Mouse (Mus musculus) spleen, postnatal 0 days (tissue): ENCODE measurements around the gene Slc12a4. TPM values are rescaled to one million over a fixed set of nuclear protein-coding genes. Genes with fewer than 3 reads are reported as not detected.

Experiments
- polyA plus RNA-seq: library from polyadenylated mRNA; unstranded; fragments of >200 nt; fragmentation: Nextera tagmentation; extraction: Ambion mirVana; gene quantifications from 2 replicates; pipeline ENCODE4 v1.2.1, GENCODE M21; 2015

The Slc12a4 gene
- 12.0 and 12.9 TPM in 2 replicates for polyA plus RNA-seq

DNA sequence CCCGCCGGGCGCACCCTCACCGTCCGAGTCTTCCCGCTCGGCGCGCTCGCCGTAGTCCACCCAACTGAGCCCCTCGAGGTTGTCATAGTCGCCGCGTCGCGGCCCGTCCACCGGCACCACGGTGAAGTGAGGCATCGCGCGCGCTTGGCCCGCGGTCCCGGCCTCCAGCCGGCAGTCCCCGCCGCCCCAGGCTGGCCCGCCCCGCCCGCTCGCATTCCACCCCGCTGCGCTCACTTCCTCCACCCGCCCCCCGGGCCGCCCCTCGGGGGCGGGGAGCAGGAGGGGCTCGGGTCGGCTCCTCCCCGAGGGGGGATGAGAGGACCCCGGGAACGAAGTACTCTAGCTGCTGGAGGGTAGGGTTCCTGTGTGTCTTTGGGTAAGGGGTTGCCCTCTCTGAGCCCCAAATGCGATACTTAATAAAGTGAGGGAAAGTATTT is at the start of gene Slc12a4:
TSS of gene Slc12a4 (minus strand) at position 193 of the 437 bp plus-strand sequence.

DNA sequence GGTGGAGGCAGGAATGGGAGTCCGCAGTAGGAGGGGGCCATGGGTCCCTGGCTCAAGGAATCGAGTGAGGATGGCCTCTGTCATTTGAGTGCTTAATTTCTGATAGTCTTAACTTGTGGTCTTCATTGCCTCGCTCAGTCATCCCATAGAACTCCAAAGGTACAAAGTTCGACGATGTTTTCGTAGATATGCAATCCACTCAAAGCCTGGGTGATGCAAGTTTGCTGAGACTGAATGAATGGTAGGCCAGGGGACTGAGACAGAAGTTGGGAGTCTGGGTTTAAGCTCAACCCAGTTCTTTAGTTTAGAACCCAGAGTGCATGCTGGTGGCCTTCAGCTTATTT is 45.7 kb upstream of the Slc12a4 start, which contains the start of gene Ddx28:
TSS of gene Ddx28 (minus strand) at position 240 of the 344 bp plus-strand sequence.

DNA sequence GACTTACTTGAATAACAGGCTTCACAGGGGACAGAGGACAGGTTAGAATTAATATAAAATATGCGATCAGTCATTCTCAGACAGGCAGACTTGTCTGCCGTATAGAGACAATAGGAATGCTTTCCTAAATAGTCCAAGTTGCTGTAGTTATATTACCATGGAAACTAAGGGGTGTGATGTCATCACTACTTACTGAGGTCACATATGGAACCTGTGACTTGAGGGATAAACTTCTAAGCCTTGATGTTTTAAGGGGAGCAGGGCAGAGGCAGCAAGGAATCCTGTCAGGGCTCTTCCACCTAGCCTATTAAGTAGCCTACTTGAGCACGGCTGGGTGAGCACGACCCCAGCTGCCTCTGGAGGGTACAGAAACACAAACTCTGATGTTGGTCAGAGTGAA is 40.0 kb upstream of the Slc12a4 start, which contains the start of gene Dpep2nb:
TSS of gene Dpep2nb (minus strand) at position 101 of the 400 bp plus-strand sequence.

DNA sequence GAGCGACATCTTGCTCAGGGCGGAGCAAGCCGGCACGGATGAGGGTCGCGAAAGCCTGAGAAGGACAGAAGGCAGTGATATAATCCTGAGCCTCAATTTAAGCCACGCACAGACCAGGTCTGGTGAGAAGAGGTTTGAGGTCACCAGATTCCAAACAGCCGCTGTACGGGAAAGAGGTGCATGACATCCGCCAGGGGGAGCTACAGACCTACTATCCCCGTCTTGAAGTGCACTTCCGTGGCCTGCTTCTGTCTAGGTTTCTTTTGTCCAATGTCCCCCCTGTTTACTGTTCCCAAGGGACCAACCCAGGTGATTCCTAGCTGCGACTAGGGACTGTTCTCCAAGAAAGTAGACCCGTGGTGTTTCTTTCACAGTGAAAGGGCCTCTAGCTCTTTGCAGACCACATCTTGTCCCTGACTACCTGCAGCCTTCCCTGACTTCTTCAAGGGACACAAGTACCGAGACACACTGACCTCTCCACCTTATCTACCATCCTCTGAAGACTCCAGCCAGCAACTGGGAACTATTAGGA is 25.0 kb upstream of the Slc12a4 start, which contains the start of gene Dus2:
TSS of gene Dus2 (plus strand) at position 482 of the 532 bp plus-strand sequence.

DNA sequence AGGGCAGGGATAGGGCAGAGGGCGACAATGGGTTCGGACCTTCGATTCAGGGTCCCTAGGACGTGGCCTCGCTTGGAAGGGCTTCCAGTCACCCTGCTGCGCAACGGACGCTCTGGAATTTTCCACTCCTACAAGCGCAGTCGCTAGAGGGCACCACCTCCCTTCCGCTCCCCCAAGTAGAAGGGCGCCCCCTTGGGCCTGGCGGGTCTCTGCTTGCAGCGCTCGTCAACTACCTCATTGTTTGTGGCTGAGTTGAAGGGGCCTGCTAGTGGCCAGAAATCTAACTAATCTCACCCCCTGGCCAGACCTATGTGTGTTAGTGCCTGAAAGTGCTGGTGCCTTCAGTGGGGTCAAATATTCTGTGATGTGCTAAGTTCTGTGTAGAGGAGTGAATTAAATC is 13.4 kb upstream of the Slc12a4 start, which contains the start of gene Dpep3:
TSS of gene Dpep3 (minus strand) at position 105 of the 400 bp plus-strand sequence.

DNA sequence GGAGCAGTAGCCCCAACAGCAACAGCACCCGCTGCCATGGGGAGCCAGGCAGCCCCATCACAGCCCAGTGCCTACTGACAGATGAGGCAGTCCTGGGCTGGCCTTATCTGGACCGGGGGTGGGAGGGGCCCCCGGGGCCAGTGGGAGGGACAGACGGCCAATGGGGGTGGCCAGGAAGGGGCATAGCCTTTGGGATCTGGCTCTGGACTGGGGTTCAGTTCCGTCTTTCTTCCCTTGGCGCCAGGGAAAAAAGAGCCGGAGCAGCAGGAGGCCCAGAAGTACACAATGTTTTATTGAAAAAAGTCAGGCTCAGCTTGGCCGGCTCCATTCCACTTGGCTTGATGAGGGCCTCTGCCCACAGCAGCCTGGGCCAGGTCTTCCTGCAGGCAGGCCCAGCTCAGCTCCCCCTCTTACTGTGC is 22.6 kb downstream of the Slc12a4 start, which contains the start of gene Lcat:
TSS of gene Lcat (minus strand) at position 62 of the 419 bp plus-strand sequence.

DNA sequence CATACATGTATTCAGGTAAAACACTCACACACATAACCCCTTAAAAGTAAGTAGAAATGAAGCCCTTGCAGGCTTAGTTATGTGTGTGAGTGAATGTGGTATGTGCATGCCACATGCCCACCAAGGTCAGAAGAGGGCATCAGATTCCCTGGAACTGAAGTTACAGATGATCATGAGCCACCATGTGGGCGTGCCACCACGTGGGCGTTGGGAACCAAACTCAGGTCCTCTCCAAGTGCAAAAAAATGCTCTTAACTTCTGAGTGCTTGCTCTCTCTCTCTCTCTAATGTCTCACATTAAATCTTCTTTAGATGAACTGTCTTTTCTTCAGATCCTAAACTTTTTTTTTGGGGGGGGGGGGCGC is 27.6 kb downstream of the Slc12a4 start, which contains the start of gene Psmb10:
TSS of gene Psmb10 (minus strand) at position 139 of the 364 bp plus-strand sequence.

DNA sequence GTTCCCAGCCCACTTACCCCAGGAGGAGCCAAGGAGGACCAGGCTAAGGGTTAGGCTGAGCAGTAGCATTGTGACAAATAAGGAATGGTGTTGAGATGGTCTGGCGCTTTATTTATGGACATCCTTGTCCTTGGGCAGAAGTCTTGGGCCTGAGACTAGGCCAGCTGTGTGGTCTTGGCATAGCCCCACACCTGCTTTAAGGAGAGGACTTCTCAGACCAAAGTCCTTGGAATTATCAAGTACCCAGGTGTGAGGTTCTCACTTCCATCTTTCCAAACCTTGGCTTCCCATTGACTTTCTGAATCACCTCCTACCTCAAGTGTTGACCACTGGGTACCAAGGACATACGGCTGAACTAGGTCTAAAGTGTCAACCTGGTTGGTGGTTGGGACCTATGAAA is 32.1 kb downstream of the Slc12a4 start, which contains the start of gene Ctrl:
TSS of gene Ctrl (minus strand) at position 101 of the 400 bp plus-strand sequence.

DNA sequence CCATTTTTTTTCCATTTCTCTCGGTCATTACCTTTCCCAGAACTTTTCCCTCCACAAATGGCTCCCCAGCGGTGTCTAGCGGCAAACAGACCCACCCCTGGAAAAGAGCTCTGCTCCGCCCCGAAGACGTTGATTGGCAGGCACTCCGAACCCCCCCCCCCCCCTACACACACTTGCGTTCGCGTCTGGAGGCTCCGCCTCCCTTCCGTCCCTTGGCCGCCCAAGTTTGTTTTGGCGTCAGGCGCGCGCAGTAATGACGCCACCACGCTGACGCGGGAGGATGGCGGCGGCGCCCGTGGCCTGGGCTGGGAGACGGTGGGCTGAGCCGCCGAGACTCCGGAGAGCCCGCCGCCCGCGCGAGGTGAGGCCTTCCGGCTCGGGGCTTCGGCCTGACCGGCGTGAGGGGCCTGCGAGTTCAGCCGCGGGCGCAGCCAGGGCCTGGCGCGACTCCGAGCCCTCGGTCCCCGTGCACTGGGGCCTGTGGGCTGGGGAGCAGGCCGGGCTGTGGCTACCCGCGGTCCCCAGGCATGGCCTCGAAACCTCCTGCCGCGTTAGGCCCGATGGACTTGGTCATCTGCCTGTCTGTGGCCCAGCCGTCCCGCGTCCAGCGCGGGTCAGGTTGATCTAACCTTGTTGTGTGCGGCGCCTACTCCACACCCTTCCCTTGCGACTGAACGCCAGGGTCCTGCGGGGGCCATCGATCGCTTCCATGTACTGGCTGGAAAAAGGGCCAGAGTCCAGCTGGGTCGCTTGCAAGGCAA is 65.5 kb downstream of the Slc12a4 start, which contains the start of gene Pskh1:
TSS of gene Pskh1 (plus strand) at position 262 of the 761 bp plus-strand sequence.

Other genes with a start within 250 kb of the Slc12a4 start
- 3.8 and 4.0 TPM in 2 replicates for gene Gfod2, start 207.4 kb downstream of the Slc12a4 start, polyA plus RNA-seq
- gene Ranbp10, start 138.7 kb downstream of the Slc12a4 start, polyA plus RNA-seq, result 43.9 and 49.2 TPM in 2 replicates
- gene Tsnaxip1, start 138.4 kb downstream of the Slc12a4 start, polyA plus RNA-seq, result 0.22 and 0.23 TPM in 2 replicates
- gene Cenpt, start 112.8 kb downstream of the Slc12a4 start, polyA plus RNA-seq, result 21.0 and 21.1 TPM in 2 replicates
- 33.8 and 34.9 TPM in 2 replicates for gene Thap11, start 111.0 kb downstream of the Slc12a4 start, polyA plus RNA-seq
- gene Nutf2, start 105.5 kb downstream of the Slc12a4 start, polyA plus RNA-seq, result 125 and 144 TPM in 2 replicates
- gene Edc4, start 85.2 kb downstream of the Slc12a4 start, polyA plus RNA-seq, result 16.4 and 18.2 TPM in 2 replicates
- gene Nrn1l, start 72.5 kb downstream of the Slc12a4 start, polyA plus RNA-seq, result 0.46 TPM in 1 of 2 replicates, not detected in the other
- 12.7 and 15.0 TPM in 2 replicates for gene Pskh1, start 65.7 kb downstream of the Slc12a4 start, polyA plus RNA-seq
- gene Ctrl, start 32.2 kb downstream of the Slc12a4 start, polyA plus RNA-seq, result 1.4 and 4.2 TPM in 2 replicates
- gene Psmb10, start 27.7 kb downstream of the Slc12a4 start, polyA plus RNA-seq, result 77.1 and 84.1 TPM in 2 replicates
- 0.82 and 1.0 TPM in 2 replicates for gene Lcat, start 22.7 kb downstream of the Slc12a4 start, polyA plus RNA-seq
- not detected in 2 replicates for gene Dpep3, start 13.3 kb upstream of the Slc12a4 start, polyA plus RNA-seq
- 14.1 and 14.8 TPM in 2 replicates for gene Dus2, start 25.2 kb upstream of the Slc12a4 start, polyA plus RNA-seq
- gene Dpep2nb, start 39.9 kb upstream of the Slc12a4 start, polyA plus RNA-seq, result not detected in 2 replicates
- gene Ddx28, start 45.8 kb upstream of the Slc12a4 start, polyA plus RNA-seq, result 9.3 and 9.8 TPM in 2 replicates
- gene Nfatc3, start 92.7 kb upstream of the Slc12a4 start, polyA plus RNA-seq, result 6.7 and 6.9 TPM in 2 replicates
- gene Esrp2, start 170.9 kb upstream of the Slc12a4 start, polyA plus RNA-seq, result 0.51 and 0.56 TPM in 2 replicates
- gene Pla2g15, start 184.3 kb upstream of the Slc12a4 start, polyA plus RNA-seq, result 7.2 and 9.4 TPM in 2 replicates
- gene Slc7a6, start 202.8 kb upstream of the Slc12a4 start, polyA plus RNA-seq, result 10.7 and 12.3 TPM in 2 replicates
- gene Slc7a6os, start 244.8 kb upstream of the Slc12a4 start, polyA plus RNA-seq, result 18.3 and 20.0 TPM in 2 replicates
- gene Prmt7, start 244.8 kb upstream of the Slc12a4 start, polyA plus RNA-seq, result 22.3 and 25.3 TPM in 2 replicates